Mouse (Mus musculus) myocyte (in vitro differentiated cells): ENCODE data around the gene Hist1h4j.

ENCODE experiments used
- E2F4 ChIP-seq: IDR thresholded peaks from one replicate; pipeline ENCODE4 v1.6.1; 2011; ENCODE audit warnings: mild to moderate bottlenecking, control low read depth, moderate library complexity; ENCODE audit not compliant: insufficient read depth
- MAX ChIP-seq: IDR thresholded peaks from one replicate; pipeline ENCODE4 v1.6.1; 2011; ENCODE audit warnings: low read depth, mild to moderate bottlenecking, control low read depth
- MYOG ChIP-seq, 3 experiments: IDR thresholded peaks; one replicate each; pipeline ENCODE4 v1.6.1; 2011; ENCODE audit warnings: control low read depth in 2 of 3, low read depth in 2 of 3, mild to moderate bottlenecking in 2 of 3; ENCODE audit not compliant: insufficient read length in 2 of 3, control insufficient read depth in 1 of 3, insufficient read depth in 1 of 3
- POLR2A ChIP-seq: IDR thresholded peaks from one replicate; pipeline ENCODE4 v1.6.1; 2011; ENCODE audit warnings: low read depth, mild to moderate bottlenecking, control low read depth, moderate library complexity; ENCODE audit not compliant: insufficient read length
- POLR2AphosphoS2 ChIP-seq: IDR thresholded peaks from one replicate; pipeline ENCODE4 v1.6.1; 2011; ENCODE audit warnings: low read depth, control low read depth; ENCODE audit not compliant: insufficient read length
- TCF3 ChIP-seq: IDR thresholded peaks from one replicate; pipeline ENCODE4 v1.6.1; 2011; ENCODE audit warnings: low read depth, control low read depth; ENCODE audit not compliant: insufficient read length
- USF1 ChIP-seq: IDR thresholded peaks from one replicate; pipeline ENCODE4 v1.6.1; 2011; ENCODE audit warnings: low read depth, mild to moderate bottlenecking, control low read depth, moderate library complexity

GRCm38 (mm10) chr13:21711698-21712097, 23.2 kb upstream of the Hist1h4j start:
- no peak for TF ChIP-seq POLR2A
- TF ChIP-seq E2F4, result no peak
- TF ChIP-seq MAX, result no peak
- no peak for TF ChIP-seq TCF3
- TF ChIP-seq USF1, result no peak
- no peak for TF ChIP-seq POLR2AphosphoS2
- TF ChIP-seq MYOG (IDR thresholded peaks at IDR 0.05; ENCODE audit: control insufficient read depth in 1 of 3, insufficient read depth in 1 of 3, insufficient read length in 2 of 3, low read depth in 2 of 3), result no peak
